Mouse (Mus musculus) liver, embryonic 14.5 days (tissue): Measurements from ENCODE around the gene Hormad2.

Experiments used
- CTCF ChIP-seq: IDR thresholded peaks from 2 replicates; pipeline ENCODE4 v1.5.1; 2016; ENCODE audit warnings: antibody characterized with exemption, low read depth, control low read depth
- EP300 ChIP-seq: IDR thresholded peaks from 2 replicates; pipeline ENCODE4 v1.6.1; 2016; ENCODE audit warnings: antibody characterized with exemption, low read depth

GRCm38 (mm10) chr11:4308060-4308513 is 132.8 kb downstream of the Hormad2 start:
- no peak for TF ChIP-seq EP300
- no peak for TF ChIP-seq CTCF
